Comparison of ENCODE assay signal across 9 mouse cellular contexts in genomic region chr14:7801831-7802230, GRCm38 (mm10). TPM values are rescaled to one million over a fixed set of nuclear protein-coding genes. Genes with fewer than 3 reads are reported as not detected.
A peak's percentile ranks its signal among the peaks of the same experiment; 100 is the strongest.
DNase-seq lines count a peak whose midpoint lies in the region; ATAC-seq and TF ChIP-seq lines count a peak whose summit lies in the region.
"Had no signal": no experiment of that assay in that cellular context is flagged by ENCODE, and none has a peak within 500 bp of the region (broad histone marks: within the 10 kb centered on the region; RNA-seq: fewer than 3 reads in every experiment).

No protein-coding gene starts in this region.

- no peak overlapping the region for H3K27ac ChIP-seq in intestine, postnatal 0 days (ENCODE audit: low read depth, low read length)
- no peak overlapping the region for H3K27ac ChIP-seq in intestine, embryonic 16.5 days (ENCODE audit: low read length)
- H3K27ac ChIP-seq in cortical plate, adult 2 months (ENCODE audit: insufficient read depth, low read length): no peak overlapping the region
- no peak overlapping the region for H3K27ac ChIP-seq in liver, postnatal 0 days (ENCODE audit: low read depth)

- no peak overlapping the region for H3K4me3 ChIP-seq in intestine, postnatal 0 days (ENCODE audit: low read depth, low read length)
- H3K4me3 ChIP-seq in intestine, embryonic 16.5 days (ENCODE audit: low read length): no peak overlapping the region
- H3K4me3 ChIP-seq in G1E (ENCODE audit: low read depth, low read length): no peak overlapping the region
- no peak overlapping the region for H3K4me3 ChIP-seq in cortical plate, adult 2 months (ENCODE audit: insufficient read depth, low read length)
- H3K4me3 ChIP-seq in liver, postnatal 0 days (ENCODE audit: low read depth, low read length): no peak overlapping the region

- no peak overlapping the region for H3K9ac ChIP-seq in intestine, postnatal 0 days (ENCODE audit: low read depth, low read length)
- no peak overlapping the region for H3K9ac ChIP-seq in intestine, embryonic 16.5 days (ENCODE audit: low read depth, low read length)
- no peak overlapping the region for H3K9ac ChIP-seq in liver, postnatal 0 days (replicated peaks)

- H3K4me1 ChIP-seq in intestine, postnatal 0 days (replicated peaks; ENCODE audit: control insufficient read depth, insufficient read depth, low read length): no peaks in the 10 kb centered on the region
- no peaks in the 10 kb centered on the region for H3K4me1 ChIP-seq in intestine, embryonic 16.5 days (ENCODE audit: control insufficient read depth, insufficient read depth, low read length)
- peaks cover 10% of the 10 kb centered on the region for H3K4me1 ChIP-seq in G1E (ENCODE audit: insufficient read depth, low read depth, low read length)
- no peaks in the 10 kb centered on the region for H3K4me1 ChIP-seq in cortical plate, adult 2 months (ENCODE audit: control insufficient read depth, insufficient read depth, low read length)
- no peaks in the 10 kb centered on the region for H3K4me1 ChIP-seq in liver, postnatal 0 days (ENCODE audit: insufficient read depth)

- H3K27me3 ChIP-seq in intestine, postnatal 0 days (replicated peaks; ENCODE audit: control insufficient read depth, insufficient read depth, low read length): no peaks in the 10 kb centered on the region
- no peaks in the 10 kb centered on the region for H3K27me3 ChIP-seq in intestine, embryonic 16.5 days (replicated peaks; ENCODE audit: control insufficient read depth, insufficient read depth, low read length)
- H3K27me3 ChIP-seq in G1E (ENCODE audit: insufficient read depth, low read length): peaks cover 4% of the 10 kb centered on the region; the same call in 1 of the 2 replicates
- no peaks in the 10 kb centered on the region for H3K27me3 ChIP-seq in liver, postnatal 0 days (ENCODE audit: insufficient read depth, low read length)

- H3K36me3 ChIP-seq in intestine, postnatal 0 days (ENCODE audit: control insufficient read depth, insufficient read depth): no peaks in the 10 kb centered on the region
- H3K36me3 ChIP-seq in intestine, embryonic 16.5 days (ENCODE audit: control insufficient read depth, insufficient read depth, low read length): no peaks in the 10 kb centered on the region
- H3K36me3 ChIP-seq in G1E (replicated peaks): no peaks in the 10 kb centered on the region
- no peaks in the 10 kb centered on the region for H3K36me3 ChIP-seq in liver, postnatal 0 days (replicated peaks; ENCODE audit: insufficient read depth, low read length)

- no peaks in the 10 kb centered on the region for H3K9me3 ChIP-seq in intestine, postnatal 0 days (ENCODE audit: control insufficient read depth)
- H3K9me3 ChIP-seq in intestine, embryonic 16.5 days (ENCODE audit: control insufficient read depth, low read length): no peaks in the 10 kb centered on the region; the same call in 1 of the 2 replicates
- H3K9me3 ChIP-seq in G1E (replicated peaks): no peaks in the 10 kb centered on the region
- peaks cover 2% of the 10 kb centered on the region; the same call in 1 of the 2 replicates for H3K9me3 ChIP-seq in liver, postnatal 0 days (ENCODE audit: low read length)

- no peak for TF ChIP-seq EP300 in liver, postnatal 0 days (IDR thresholded peaks at IDR 0.05; ENCODE audit: low read depth)

- TF ChIP-seq POLR2A in cortical plate, adult 2 months (IDR thresholded peaks at IDR 0.05; ENCODE audit: extremely low read depth, insufficient read depth, low read length): no peak

- WGBS in intestine, postnatal 0 days: 8% methylated on average over 4 of the region's 4 CpGs
- 8% methylated on average over 4 of the region's 4 CpGs for WGBS in intestine, embryonic 16.5 days
- WGBS in liver, postnatal 0 days (ENCODE audit: insufficient replicate concordance): 12% methylated on average over 4 of the region's 4 CpGs

- TF ChIP-seq CTCF in intestine, postnatal 0 days (IDR thresholded peaks at IDR 0.05; ENCODE audit: low read depth): peak; percentile 75
- TF ChIP-seq CTCF in G1E (IDR thresholded peaks at IDR 0.05; ENCODE audit: low read depth, low read length): 0 out of 2 replicates have a peak, but pooled peaks have one; percentile 18
- peak; percentile 51 for TF ChIP-seq CTCF in cortical plate, adult 2 months (IDR thresholded peaks at IDR 0.05; ENCODE audit: extremely low read depth, insufficient read depth, low read length)
- peak; percentile 59 for TF ChIP-seq CTCF in liver, postnatal 0 days (IDR thresholded peaks at IDR 0.05; ENCODE audit: low read depth)

- no peak overlapping the region for H3K4me2 ChIP-seq in intestine, postnatal 0 days (replicated peaks; ENCODE audit: low read depth)
- H3K4me2 ChIP-seq in intestine, embryonic 16.5 days (ENCODE audit: low read depth, low read length): no peak overlapping the region
- H3K4me2 ChIP-seq in liver, postnatal 0 days (ENCODE audit: low read depth, low read length): no peak overlapping the region

- ATAC-seq in intestine, postnatal 0 days: no peak
- no peak for ATAC-seq in intestine, embryonic 16.5 days
- no peak for ATAC-seq in G1E (ENCODE audit: extremely low read depth, insufficient number of reproducible peaks, low FRiP score, poor library complexity, severe bottlenecking)
- no peak for ATAC-seq in liver, postnatal 0 days
- ATAC-seq in megakaryocyte, adult 5-6 weeks (ENCODE audit: poor library complexity, severe bottlenecking): no peak

- DNase-seq in CD4-positive helper T cell, adult 2 months (ENCODE audit: low read depth, low spot score): peak; percentile 29
- DNase-seq in G1E (ENCODE audit: low spot score): no peak
- DNase-seq in liver, postnatal 0 days: peak; percentile 34
- peak; percentile 49 for DNase-seq in thymus, postnatal 0 days (ENCODE audit: low spot score)

RNA-seq across cellular contexts. Expression of gene Gm26661, which starts 10.4 kb away (rescaled TPM):
- not detected in 2 replicates for polyA plus RNA-seq in intestine, postnatal 0 days (2015; fragmentation: Nextera tagmentation; extraction: Ambion mirVana)
- polyA plus RNA-seq in intestine, embryonic 16.5 days (2015; fragmentation: Nextera tagmentation; extraction: Ambion mirVana): not detected in 2 replicates
- total RNA-seq in G1E (2014; fragmentation: Nextera tagmentation) (not detected in 2 replicates), G1E (2017) (not detected in 2 replicates)
- polyA plus RNA-seq in G1E (2012): not detected in 2 replicates
- polyA plus RNA-seq in cortical plate, adult 2 months (2012; rRNA removed): not detected in 2 replicates
- polyA plus RNA-seq in liver, postnatal 0 days (2015; fragmentation: Nextera tagmentation; extraction: Ambion mirVana): not detected in 2 replicates
- not detected in 2 replicates for polyA plus RNA-seq in thymus, postnatal 0 days (2015; fragmentation: Nextera tagmentation; extraction: Ambion mirVana)
- total RNA-seq in megakaryocyte, adult 5-6 weeks (2015): not detected in 2 replicates
- not detected in 2 replicates for total RNA-seq in megakaryocyte, adult 5-6 weeks (2017)
- total RNA-seq: left cerebral cortex, postnatal 10 days had no signal

RNA-seq across cellular contexts. Expression of gene Flnb, which starts 15.9 kb away (rescaled TPM):
- 7.0 and 7.2 TPM in 2 replicates for polyA plus RNA-seq in intestine, postnatal 0 days (2015; fragmentation: Nextera tagmentation; extraction: Ambion mirVana)
- 14.7 and 17.0 TPM in 2 replicates for polyA plus RNA-seq in intestine, embryonic 16.5 days (2015; fragmentation: Nextera tagmentation; extraction: Ambion mirVana)
- total RNA-seq in G1E (2014; fragmentation: Nextera tagmentation): 1.7 and 1.8 TPM in 2 replicates
- total RNA-seq in G1E (2017): 2.0 and 2.4 TPM in 2 replicates
- 0.22 and 0.43 TPM in 2 replicates for polyA plus RNA-seq in G1E (2012)
- polyA plus RNA-seq in cortical plate, adult 2 months (2012; rRNA removed): 35.4 and 36.0 TPM in 2 replicates
- polyA plus RNA-seq in liver, postnatal 0 days (2015; fragmentation: Nextera tagmentation; extraction: Ambion mirVana): 2.5 and 2.9 TPM in 2 replicates
- 8.0 and 8.2 TPM in 2 replicates for polyA plus RNA-seq in thymus, postnatal 0 days (2015; fragmentation: Nextera tagmentation; extraction: Ambion mirVana)
- total RNA-seq in megakaryocyte, adult 5-6 weeks (2015): 4.6 and 5.1 TPM in 2 replicates
- 6.1 and 6.3 TPM in 2 replicates for total RNA-seq in megakaryocyte, adult 5-6 weeks (2017)

Comparison
In these comparisons a context has a peak if more than half of its experiments do, and no peak if none do; other contexts are left out.
1. CTCF ChIP-seq: peak in every context shown above with its lines; median percentile 75 in intestine, postnatal 0 days; 59 in liver, postnatal 0 days; 51 in cortical plate, adult 2 months; 18 in G1E.